Comparison of ENCODE assay signal across 17 mouse cellular contexts in genomic region chr13:94990516-94990915, GRCm38 (mm10). TPM values are rescaled to one million over a fixed set of nuclear protein-coding genes. Genes with fewer than 3 reads are reported as not detected.
DNase-seq lines count a peak whose midpoint lies in the region; ATAC-seq lines count a peak whose summit lies in the region.
"Had no signal": no experiment of that assay in that cellular context is flagged by ENCODE, and none has a peak within 500 bp of the region (broad histone marks: within the 10 kb centered on the region; RNA-seq: fewer than 3 reads in every experiment).

No protein-coding gene starts in this region.

- WGBS in intestine, embryonic 14.5 days = 46% methylated on average over 5 of the region's 5 CpGs
- WGBS in stomach, embryonic 15.5 days = 42% methylated on average over 5 of the region's 5 CpGs

- no peaks in the 10 kb centered on the region for H3K4me1 ChIP-seq in intestine, embryonic 14.5 days (replicated peaks; ENCODE audit: control insufficient read depth, insufficient read depth, low read length)
- H3K4me1 ChIP-seq in stomach, embryonic 15.5 days = no peaks in the 10 kb centered on the region
- H3K4me1 ChIP-seq: embryonic facial prominence, embryonic 10.5 days; hindbrain, embryonic 10.5 days; midbrain, embryonic 13.5 days had no signal

- no peak overlapping the region for H3K9ac ChIP-seq in intestine, embryonic 14.5 days (ENCODE audit: low read length)
- H3K9ac ChIP-seq in stomach, embryonic 15.5 days = no peak overlapping the region
- H3K9ac ChIP-seq: heart, embryonic 12.5 days; limb, embryonic 13.5 days; midbrain, embryonic 13.5 days had no signal

- peak; percentile 55 for DNase-seq in intestine, embryonic 14.5 days (ENCODE audit: low spot score)
- DNase-seq in kidney, adult 18-20 months = peak; percentile 15
- peak; percentile 52 to 60 for DNase-seq in kidney, postnatal 36 days
- no peak for DNase-seq in cerebellum, adult 11-12 months
- DNase-seq in cerebellum, postnatal 14 days = no peak
- DNase-seq in gastrocnemius, adult 8-10 months (ENCODE audit: low spot score in 2 of 2) = no peak
- DNase-seq: cerebellum, adult 9-10 months; gastrocnemius, postnatal 36 days had no signal

- H3K9me3 ChIP-seq in intestine, embryonic 14.5 days (ENCODE audit: control insufficient read depth, low read length) = no peaks in the 10 kb centered on the region
- no peaks in the 10 kb centered on the region for H3K9me3 ChIP-seq in stomach, embryonic 15.5 days
- H3K9me3 ChIP-seq: embryonic facial prominence, embryonic 10.5 days; hindbrain, embryonic 10.5 days; limb, embryonic 13.5 days; midbrain, embryonic 13.5 days had no signal

- peak; percentile 86 for ATAC-seq in intestine, embryonic 14.5 days (replicated peaks; ENCODE audit: low FRiP score, low TSS enrichment, low read depth)
- peak; percentile 60; the same call in 1 of the 2 replicates for ATAC-seq in stomach, embryonic 15.5 days (ENCODE audit: insufficient read depth, low FRiP score, low read depth)
- ATAC-seq: midbrain, embryonic 13.5 days; Patski had no signal

- H3K36me3 ChIP-seq in intestine, embryonic 14.5 days (ENCODE audit: control insufficient read depth, insufficient read depth, low read length) = no peaks in the 10 kb centered on the region
- no peaks in the 10 kb centered on the region for H3K36me3 ChIP-seq in stomach, embryonic 15.5 days
- H3K36me3 ChIP-seq: hindbrain, embryonic 10.5 days; limb, embryonic 13.5 days; midbrain, embryonic 13.5 days had no signal

- H3K27ac ChIP-seq in intestine, embryonic 14.5 days (ENCODE audit: low read depth) = no peak overlapping the region
- H3K27ac ChIP-seq in stomach, embryonic 15.5 days = no peak overlapping the region
- H3K27ac ChIP-seq: embryonic facial prominence, embryonic 10.5 days; hindbrain, embryonic 10.5 days; left cerebral cortex, adult 2 months; limb, embryonic 13.5 days; midbrain, embryonic 13.5 days had no signal

- H3K27me3 ChIP-seq in intestine, embryonic 14.5 days (replicated peaks; ENCODE audit: control insufficient read depth, insufficient read depth, low read length) = no peaks in the 10 kb centered on the region
- H3K27me3 ChIP-seq in stomach, embryonic 15.5 days (replicated peaks) = no peaks in the 10 kb centered on the region
- H3K27me3 ChIP-seq: CH12.LX; heart, embryonic 12.5 days; limb, embryonic 13.5 days; midbrain, embryonic 13.5 days; Patski had no signal

- no peak overlapping the region for H3K4me2 ChIP-seq in intestine, embryonic 14.5 days (ENCODE audit: low read length)
- H3K4me2 ChIP-seq in stomach, embryonic 15.5 days = no peak overlapping the region
- H3K4me2 ChIP-seq: heart, embryonic 12.5 days; limb, embryonic 13.5 days; midbrain, embryonic 13.5 days had no signal

- no peak overlapping the region for H3K4me3 ChIP-seq in intestine, embryonic 14.5 days (ENCODE audit: low read depth, low read length)
- H3K4me3 ChIP-seq in stomach, embryonic 15.5 days (replicated peaks) = no peak overlapping the region
- H3K4me3 ChIP-seq: embryonic facial prominence, embryonic 10.5 days; heart, embryonic 12.5 days; hindbrain, embryonic 10.5 days; left cerebral cortex, adult 2 months; limb, embryonic 13.5 days; midbrain, embryonic 13.5 days had no signal

RNA-seq across cellular contexts. Expression of gene Wdr41, which starts 14.4 kb away (rescaled TPM):
- polyA plus RNA-seq in intestine, embryonic 14.5 days (2014; fragmentation: Nextera tagmentation; extraction: Ambion mirVana) = 24.4 and 25.5 TPM in 2 replicates
- polyA plus RNA-seq in stomach, embryonic 15.5 days (2015; fragmentation: Nextera tagmentation; extraction: Ambion mirVana) = 20.7 and 24.6 TPM in 2 replicates
- total RNA-seq in gastrocnemius, adult 8-10 months (2022) = 10 to 100 TPM; 16.1 to 17.6 (median 17.4) TPM

Comparison
In these comparisons a context has a peak if more than half of its experiments do, and no peak if none do; other contexts are left out.
1. DNase-seq: peak in intestine, embryonic 14.5 days (single experiment), kidney, adult 18-20 months (single experiment) and kidney, postnatal 36 days (2 of 2); none in cerebellum, adult 11-12 months (single experiment), cerebellum, postnatal 14 days (0 of 2) and gastrocnemius, adult 8-10 months (0 of 2).